Mouse (Mus musculus) embryo, embryonic 10.5 days (tissue): ENCODE measurements around the gene Cavin1.

ENCODE experiments used
- DNase-seq: peaks from one replicate; pipeline ENCODE4 v3.0.0-alpha.2; 2015; ENCODE audit warnings: low spot score

Cavin1 gene

GRCm38 (mm10) chr11:100957244-100957643, 13.4 kb downstream of the Cavin1 start:
- peak; percentile 92 for DNase-seq

GRCm38 (mm10) chr11:100949540-100949939, 21.1 kb downstream of the Cavin1 start:
- no peak for DNase-seq

- no peak for DNase-seq
These were observed 22.4 kb downstream of the Cavin1 start for GRCm38 (mm10) chr11:100948317-100948716.

GRCm38 (mm10) chr11:100947548-100947947, 23.1 kb downstream of the Cavin1 start:
- no peak for DNase-seq

GRCm38 (mm10) chr11:100946862-100947261, 23.8 kb downstream of the Cavin1 start:
- no peak for DNase-seq

- no peak for DNase-seq
These were observed 28.3 kb downstream of the Cavin1 start for GRCm38 (mm10) chr11:100942388-100942787.

- DNase-seq: peak; percentile 100
These were observed 31.1 kb downstream of the Cavin1 start, which contains the start of gene Stat3 for GRCm38 (mm10) chr11:100939512-100940151. Gene Stat3, minus strand, starts transcription at chr11:100939540.

- peak; percentile 29 for DNase-seq
These were observed 31.8 kb downstream of the Cavin1 start for GRCm38 (mm10) chr11:100938711-100939511.

GRCm38 (mm10) chr11:100938112-100938511, 32.6 kb downstream of the Cavin1 start:
- peak; percentile 22 for DNase-seq

- no peak for DNase-seq
These were observed 33.4 kb downstream of the Cavin1 start for GRCm38 (mm10) chr11:100937295-100937694.

- no peak for DNase-seq
These were observed 35.0 kb downstream of the Cavin1 start for GRCm38 (mm10) chr11:100935373-100936355.

- peak; percentile 9 for DNase-seq
These were observed 39.3 kb downstream of the Cavin1 start for GRCm38 (mm10) chr11:100931254-100931921.

GRCm38 (mm10) chr11:100930611-100931010, 40.1 kb downstream of the Cavin1 start:
- no peak for DNase-seq

GRCm38 (mm10) chr11:100927386-100927785, 43.3 kb downstream of the Cavin1 start:
- DNase-seq: no peak

GRCm38 (mm10) chr11:100924386-100924919, 46.2 kb downstream of the Cavin1 start:
- DNase-seq: no peak

GRCm38 (mm10) chr11:100920887-100921624, 49.6 kb downstream of the Cavin1 start:
- DNase-seq: no peak

- DNase-seq: no peak
These were observed 52.7 kb downstream of the Cavin1 start for GRCm38 (mm10) chr11:100918007-100918406.

GRCm38 (mm10) chr11:100916432-100916971, 54.2 kb downstream of the Cavin1 start:
- no peak for DNase-seq

- no peak for DNase-seq
These were observed 55.6 kb downstream of the Cavin1 start for GRCm38 (mm10) chr11:100915063-100915462.

GRCm38 (mm10) chr11:100914415-100914814, 56.3 kb downstream of the Cavin1 start:
- DNase-seq: no peak
